Mouse (Mus musculus) limb, embryonic 15.5 days (tissue): ENCODE data around the gene Gsap. TPM values are rescaled to one million over a fixed set of nuclear protein-coding genes. Genes with fewer than 3 reads are reported as not detected.

ENCODE experiments used
- ATAC-seq: fragments of 200-750 bp; cut with Nextera tagmentation; 2 replicates; pipeline ENCODE4 v1.8.0; 2017; ENCODE audit warnings: low read depth, moderate TSS enrichment; ENCODE audit not compliant: insufficient number of reproducible peaks, low FRiP score, low TSS enrichment
- H3K27ac ChIP-seq: fragments of 300-500 bp; sonication (generic); 2 replicates; pipeline ENCODE4 v1.5.1; 2015; ENCODE audit warnings: moderate library complexity, mild to moderate bottlenecking, inconsistent platforms
- H3K27me3 ChIP-seq: fragments of 300-500 bp; sonication (generic); 2 replicates; pipeline ENCODE4 v1.6.1; 2015; ENCODE audit warnings: inconsistent platforms
- H3K36me3 ChIP-seq: fragments of 300-500 bp; sonication (generic); 2 replicates; pipeline ENCODE4 v1.6.1; 2015; ENCODE audit warnings: inconsistent platforms
- H3K4me1 ChIP-seq: fragments of 300-500 bp; sonication (generic); 2 replicates; pipeline ENCODE4 v1.6.1; 2015; ENCODE audit warnings: inconsistent platforms
- H3K4me2 ChIP-seq: fragments of 300-500 bp; sonication (generic); 2 replicates; pipeline ENCODE4 v1.6.1; 2015; ENCODE audit warnings: mild to moderate bottlenecking, inconsistent platforms
- H3K4me3 ChIP-seq: fragments of 300-500 bp; sonication (generic); 2 replicates; pipeline ENCODE4 v1.5.1; 2015; ENCODE audit warnings: mild to moderate bottlenecking, inconsistent platforms
- H3K9ac ChIP-seq: fragments of 300-500 bp; sonication (generic); 2 replicates; pipeline ENCODE4 v1.6.1; 2015; ENCODE audit warnings: inconsistent platforms
- H3K9me3 ChIP-seq: fragments of 300-500 bp; sonication (generic); 2 replicates; pipeline ENCODE4 v1.6.1; 2016; ENCODE audit warnings: inconsistent platforms
- WGBS: fragments of 180-500 bp; shearing (Covaris S2); methylation state at CpG from one replicate; pipeline ENCODE4 v1.1.7; 2015; 5-methylcytosine and 5-hydroxymethylcytosine counted together
- polyA plus RNA-seq: library from polyadenylated mRNA; unstranded; fragments of >200 nt; fragmentation: Nextera tagmentation; extraction: Ambion mirVana; gene quantifications from 2 replicates; pipeline ENCODE4 v1.2.1, GENCODE M21; 2015

The Gsap gene
- polyA plus RNA-seq, 1 experiment from 2014 or later = 2.8 TPM

- no peak overlapping the region for H3K4me2 ChIP-seq
- H3K9ac ChIP-seq = no peak overlapping the region
- 0 out of 2 replicates have a peak, but pooled peaks cover 3% of the 10 kb centered on the region for H3K27me3 ChIP-seq
- peaks cover 12% of the 10 kb centered on the region; the same call in 1 of the 2 replicates for H3K4me1 ChIP-seq
- no peaks in the 10 kb centered on the region for H3K36me3 ChIP-seq
- no peak for ATAC-seq
- H3K4me3 ChIP-seq = no peak overlapping the region
- WGBS = 35% methylated on average over 3 of the region's 3 CpGs
- 0 out of 2 replicates have a peak, but pooled peaks cover 3% of the 10 kb centered on the region for H3K9me3 ChIP-seq
- H3K27ac ChIP-seq = no peak overlapping the region
Measured at GRCm38 (mm10) chr5:21188435-21188834, 2.4 kb downstream of the Gsap start.

- H3K27ac ChIP-seq = no peak overlapping the region
- 0 out of 2 replicates have a peak, but pooled peaks cover 3% of the 10 kb centered on the region for H3K27me3 ChIP-seq
- no peak overlapping the region for H3K4me2 ChIP-seq
- H3K9ac ChIP-seq = no peak overlapping the region
- ATAC-seq = no peak
- no peak overlapping the region for H3K4me3 ChIP-seq
- 83% methylated on average over 1 of the region's 1 CpGs for WGBS
- H3K9me3 ChIP-seq = 0 out of 2 replicates have a peak, but pooled peaks cover 3% of the 10 kb centered on the region
- no peaks in the 10 kb centered on the region for H3K36me3 ChIP-seq
- H3K4me1 ChIP-seq = peaks cover 12% of the 10 kb centered on the region; the same call in 1 of the 2 replicates
Measured at GRCm38 (mm10) chr5:21189036-21189435, 3.0 kb downstream of the Gsap start.

- H3K4me3 ChIP-seq = no peak overlapping the region
- H3K9me3 ChIP-seq = 0 out of 2 replicates have a peak, but pooled peaks cover 3% of the 10 kb centered on the region
- 0 out of 2 replicates have a peak, but pooled peaks cover 3% of the 10 kb centered on the region for H3K27me3 ChIP-seq
- no peaks in the 10 kb centered on the region for H3K36me3 ChIP-seq
- ATAC-seq = no peak
- 76% methylated on average over 3 of the region's 3 CpGs for WGBS
- H3K4me2 ChIP-seq = no peak overlapping the region
- H3K4me1 ChIP-seq = peaks cover 12% of the 10 kb centered on the region; the same call in 1 of the 2 replicates
- no peak overlapping the region for H3K9ac ChIP-seq
- H3K27ac ChIP-seq = no peak overlapping the region
Measured at GRCm38 (mm10) chr5:21189460-21189859, 3.4 kb downstream of the Gsap start.

GRCm38 (mm10) chr5:21203504-21203903, 17.4 kb downstream of the Gsap start:
- Histone ChIP-seq H3K36me3 (no peaks in the 10 kb centered on the region), H3K4me1 (no peaks in the 10 kb centered on the region), H3K9me3 (no peaks in the 10 kb centered on the region), H3K4me3 (no peak overlapping the region), H3K4me2 (no peak overlapping the region), H3K9ac (no peak overlapping the region), H3K27me3 (no peaks in the 10 kb centered on the region), H3K27ac (no peak overlapping the region)
- ATAC-seq = no peak
- 98% methylated on average over 1 of the region's 1 CpGs for WGBS

- H3K4me3 ChIP-seq = no peak overlapping the region
- no peaks in the 10 kb centered on the region for H3K27me3 ChIP-seq
- H3K9ac ChIP-seq = no peak overlapping the region
- no peak for ATAC-seq
- no peaks in the 10 kb centered on the region for H3K36me3 ChIP-seq
- H3K9me3 ChIP-seq = no peaks in the 10 kb centered on the region
- H3K4me2 ChIP-seq = no peak overlapping the region
- no peak overlapping the region for H3K27ac ChIP-seq
- 90% methylated on average over 3 of the region's 3 CpGs for WGBS
- H3K4me1 ChIP-seq = no peaks in the 10 kb centered on the region
Measured at GRCm38 (mm10) chr5:21204157-21204556, 18.1 kb downstream of the Gsap start.

- no peak overlapping the region for H3K27ac ChIP-seq
- H3K9me3 ChIP-seq = no peaks in the 10 kb centered on the region
- H3K27me3 ChIP-seq = no peaks in the 10 kb centered on the region
- no peak overlapping the region for H3K4me3 ChIP-seq
- ATAC-seq = no peak
- H3K4me1 ChIP-seq = no peaks in the 10 kb centered on the region
- WGBS = 26% methylated on average over 4 of the region's 4 CpGs
- no peak overlapping the region for H3K4me2 ChIP-seq
- no peaks in the 10 kb centered on the region for H3K36me3 ChIP-seq
- no peak overlapping the region for H3K9ac ChIP-seq
Measured at GRCm38 (mm10) chr5:21206014-21206413, 20.0 kb downstream of the Gsap start.

- Histone ChIP-seq H3K36me3 (no peaks in the 10 kb centered on the region), H3K27me3 (no peaks in the 10 kb centered on the region), H3K4me2 (no peak overlapping the region), H3K4me3 (no peak overlapping the region), H3K9ac (no peak overlapping the region), H3K27ac (no peak overlapping the region), H3K9me3 (no peaks in the 10 kb centered on the region), H3K4me1 (no peaks in the 10 kb centered on the region)
- no peak for ATAC-seq
- 83% methylated on average over 1 of the region's 1 CpGs for WGBS
Measured at GRCm38 (mm10) chr5:21211406-21211805, 25.4 kb downstream of the Gsap start.

GRCm38 (mm10) chr5:21212933-21213332, 26.9 kb downstream of the Gsap start:
- 83% methylated on average over 3 of the region's 3 CpGs for WGBS
- Histone ChIP-seq H3K4me1 (no peaks in the 10 kb centered on the region), H3K4me3 (no peak overlapping the region), H3K4me2 (no peak overlapping the region), H3K9me3 (no peaks in the 10 kb centered on the region), H3K27ac (no peak overlapping the region), H3K36me3 (no peaks in the 10 kb centered on the region), H3K9ac (no peak overlapping the region), H3K27me3 (no peaks in the 10 kb centered on the region)
- no peak for ATAC-seq

- Histone ChIP-seq H3K27ac (no peak overlapping the region), H3K4me1 (no peaks in the 10 kb centered on the region), H3K4me2 (no peak overlapping the region), H3K9me3 (no peaks in the 10 kb centered on the region), H3K36me3 (no peaks in the 10 kb centered on the region), H3K9ac (no peak overlapping the region), H3K27me3 (no peaks in the 10 kb centered on the region), H3K4me3 (no peak overlapping the region)
- no peak for ATAC-seq
- WGBS = 87% methylated on average over 5 of the region's 5 CpGs
Measured at GRCm38 (mm10) chr5:21213801-21214200, 27.7 kb downstream of the Gsap start.

GRCm38 (mm10) chr5:21217453-21218294, 31.6 kb downstream of the Gsap start:
- no peaks in the 10 kb centered on the region for H3K9me3 ChIP-seq
- H3K4me3 ChIP-seq = no peak overlapping the region
- H3K36me3 ChIP-seq = no peaks in the 10 kb centered on the region
- H3K27ac ChIP-seq = no peak overlapping the region
- WGBS = 66% methylated on average over 14 of the region's 14 CpGs
- H3K4me2 ChIP-seq = no peak overlapping the region
- H3K27me3 ChIP-seq = no peaks in the 10 kb centered on the region
- H3K4me1 ChIP-seq = no peaks in the 10 kb centered on the region
- ATAC-seq = no peak
- no peak overlapping the region for H3K9ac ChIP-seq

GRCm38 (mm10) chr5:21232876-21233275, 46.8 kb downstream of the Gsap start:
- H3K9me3 ChIP-seq = no peaks in the 10 kb centered on the region
- no peak overlapping the region for H3K27ac ChIP-seq
- no peaks in the 10 kb centered on the region for H3K36me3 ChIP-seq
- no peak overlapping the region for H3K4me2 ChIP-seq
- no peaks in the 10 kb centered on the region for H3K27me3 ChIP-seq
- no peaks in the 10 kb centered on the region for H3K4me1 ChIP-seq
- H3K9ac ChIP-seq = no peak overlapping the region
- no peak overlapping the region for H3K4me3 ChIP-seq
- 89% methylated on average over 6 of the region's 6 CpGs for WGBS
- no peak for ATAC-seq

- H3K9ac ChIP-seq = no peak overlapping the region
- no peak for ATAC-seq
- WGBS = 85% methylated on average over 1 of the region's 1 CpGs
- no peaks in the 10 kb centered on the region for H3K27me3 ChIP-seq
- H3K4me1 ChIP-seq = peaks cover 7% of the 10 kb centered on the region; the same call in 1 of the 2 replicates
- no peak overlapping the region for H3K4me3 ChIP-seq
- H3K27ac ChIP-seq = no peak overlapping the region
- no peak overlapping the region for H3K4me2 ChIP-seq
- H3K9me3 ChIP-seq = no peaks in the 10 kb centered on the region
- H3K36me3 ChIP-seq = no peaks in the 10 kb centered on the region
Measured at GRCm38 (mm10) chr5:21244575-21244974, 58.5 kb downstream of the Gsap start.
